Mouse (Mus musculus): ENCODE data around the gene Ctso. TPM values are rescaled to one million over a fixed set of nuclear protein-coding genes. Genes with fewer than 3 reads are reported as not detected.

Gene Ctso
- polyA plus RNA-seq, 1 experiment from 2014 or later: 28.8 TPM

DNA sequence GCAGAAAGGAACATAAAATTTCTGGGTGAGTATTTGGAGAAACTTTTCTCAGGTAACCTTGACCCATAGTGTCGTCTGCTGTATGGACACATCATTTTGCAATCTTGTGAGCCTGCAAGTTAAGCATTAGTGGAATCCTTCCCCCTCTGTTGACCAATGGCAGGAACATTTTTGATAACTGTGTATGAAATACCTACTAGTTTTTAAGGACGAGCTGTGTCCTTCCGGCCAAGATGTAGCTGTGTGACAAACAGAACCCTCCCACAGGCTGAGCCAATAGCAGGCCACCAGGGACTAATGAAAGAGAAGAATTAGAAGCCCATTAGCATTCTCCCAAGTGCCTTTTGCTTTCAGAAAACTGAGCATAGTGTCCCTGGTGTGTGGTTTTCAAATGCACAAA, 58.1 kb downstream of the Ctso start:
- no peak for DNase-seq (ENCODE audit: low spot score)
- no peak overlapping the region for H3K9ac ChIP-seq (ENCODE audit: low read length)
- no peak for TF ChIP-seq CTCF (IDR thresholded peaks at IDR 0.05; ENCODE audit: low read depth)
- no peak for TF ChIP-seq EP300 (optimal IDR thresholded peaks at IDR 0.05)
- no peaks in the 10 kb centered on the region for H3K27me3 ChIP-seq (ENCODE audit: control insufficient read depth, insufficient read depth, low read length)
- no peak overlapping the region for H3K4me3 ChIP-seq (ENCODE audit: low read depth, low read length)
- ATAC-seq (ENCODE audit: low FRiP score, low TSS enrichment): no peak
- 67% methylated on average over 3 of the region's 3 CpGs for WGBS
- no peaks in the 10 kb centered on the region for H3K36me3 ChIP-seq (ENCODE audit: control insufficient read depth, insufficient read depth, low read length)
- H3K9me3 ChIP-seq (ENCODE audit: control insufficient read depth, low read length): no peaks in the 10 kb centered on the region
- no peaks in the 10 kb centered on the region for H3K4me1 ChIP-seq (replicated peaks; ENCODE audit: control insufficient read depth, insufficient read depth)
- no peak overlapping the region for H3K4me2 ChIP-seq (replicated peaks; ENCODE audit: low read depth)
- no peak overlapping the region for H3K27ac ChIP-seq (replicated peaks)

DNA sequence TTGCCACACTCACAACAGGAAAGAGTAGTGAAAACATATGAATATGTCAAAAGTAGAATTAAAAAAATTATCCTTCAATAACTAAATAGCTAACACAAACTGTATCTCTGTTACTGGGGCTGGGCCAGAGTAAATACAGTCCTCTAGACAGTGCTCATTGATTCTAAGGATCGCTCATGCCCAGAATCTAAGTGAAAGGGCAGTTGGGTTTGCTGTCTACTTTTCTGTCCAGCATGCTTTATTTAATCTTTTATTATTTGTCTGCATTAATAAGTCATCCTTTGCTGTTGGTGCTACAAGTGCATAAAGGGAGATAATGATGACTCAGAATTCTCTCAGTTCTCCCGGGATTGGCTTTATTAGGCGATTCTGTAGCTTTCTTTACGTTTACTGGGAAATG, 63.0 kb downstream of the Ctso start:
- Histone ChIP-seq H3K4me1 (replicated peaks; ENCODE audit: control insufficient read depth, insufficient read depth) (no peaks in the 10 kb centered on the region), H3K9me3 (ENCODE audit: control insufficient read depth, low read length) (no peaks in the 10 kb centered on the region), H3K27me3 (ENCODE audit: control insufficient read depth, insufficient read depth, low read length) (no peaks in the 10 kb centered on the region), H3K36me3 (ENCODE audit: control insufficient read depth, insufficient read depth, low read length) (no peaks in the 10 kb centered on the region), H3K4me3 (ENCODE audit: low read depth, low read length) (no peak overlapping the region), H3K9ac (ENCODE audit: low read length) (no peak overlapping the region), H3K4me2 (replicated peaks; ENCODE audit: low read depth) (no peak overlapping the region), H3K27ac (replicated peaks) (no peak overlapping the region)
- DNase-seq (ENCODE audit: low spot score): no peak
- WGBS: 30% methylated on average over 4 of the region's 4 CpGs
- no peak for ATAC-seq (ENCODE audit: low FRiP score, low TSS enrichment)
- TF ChIP-seq EP300 (optimal IDR thresholded peaks at IDR 0.05) (no peak), CTCF (IDR thresholded peaks at IDR 0.05; ENCODE audit: low read depth) (no peak)

DNA sequence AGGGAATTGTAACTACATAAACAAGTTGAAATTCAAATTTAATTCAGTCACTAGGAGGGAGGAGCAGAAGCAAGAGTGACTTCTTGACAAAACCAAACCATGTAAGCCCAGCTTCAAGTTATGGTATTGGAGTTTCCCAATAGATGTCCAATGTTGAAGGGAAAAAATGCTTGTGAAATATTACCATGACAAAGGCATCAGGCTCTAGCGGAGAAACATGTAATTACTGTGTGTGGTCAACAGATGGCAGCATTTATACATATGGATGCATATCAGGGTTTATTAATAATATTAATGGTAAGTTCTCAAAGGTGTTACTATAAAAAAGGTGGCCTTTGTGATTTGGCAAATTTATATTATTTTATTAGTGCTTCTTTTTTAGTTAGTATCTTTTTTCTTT, 63.6 kb downstream of the Ctso start:
- Histone ChIP-seq H3K4me2 (replicated peaks; ENCODE audit: low read depth) (no peak overlapping the region), H3K4me1 (replicated peaks; ENCODE audit: control insufficient read depth, insufficient read depth) (no peaks in the 10 kb centered on the region), H3K9ac (ENCODE audit: low read length) (no peak overlapping the region), H3K27ac (replicated peaks) (no peak overlapping the region), H3K36me3 (ENCODE audit: control insufficient read depth, insufficient read depth, low read length) (no peaks in the 10 kb centered on the region), H3K4me3 (ENCODE audit: low read depth, low read length) (no peak overlapping the region), H3K27me3 (ENCODE audit: control insufficient read depth, insufficient read depth, low read length) (no peaks in the 10 kb centered on the region), H3K9me3 (ENCODE audit: control insufficient read depth, low read length) (no peaks in the 10 kb centered on the region)
- WGBS: 2% methylated on average over 1 of the region's 1 CpGs
- ATAC-seq (ENCODE audit: low FRiP score, low TSS enrichment) (no peak), DNase-seq (ENCODE audit: low spot score) (no peak)
- TF ChIP-seq EP300 (optimal IDR thresholded peaks at IDR 0.05): no peak
- TF ChIP-seq CTCF (IDR thresholded peaks at IDR 0.05; ENCODE audit: low read depth): peak; percentile 87

Other genes starting within 250 kb of the Ctso start
- gene Tdo2, start 43.6 kb downstream of the Ctso start, polyA plus RNA-seq (2015; fragmentation: Nextera tagmentation; extraction: Ambion mirVana): 2.8 and 3.6 TPM in 2 replicates
- gene Asic5, start 49.7 kb downstream of the Ctso start, polyA plus RNA-seq (2015; fragmentation: Nextera tagmentation; extraction: Ambion mirVana): 0.70 and 1.5 TPM in 2 replicates
- 18.7 and 20.0 TPM in 2 replicates for gene Gucy1b1, start 142.1 kb downstream of the Ctso start, polyA plus RNA-seq (2015; fragmentation: Nextera tagmentation; extraction: Ambion mirVana)
- 16.3 and 17.3 TPM in 2 replicates for gene Gucy1a1, start 213.2 kb downstream of the Ctso start, polyA plus RNA-seq (2015; fragmentation: Nextera tagmentation; extraction: Ambion mirVana)